Mouse (Mus musculus) right cerebral cortex, adult 2 months (tissue): ENCODE measurements at regions not wholly inside any gene's neighbourhood (a gene's known extent, or its start where the extent isn't known, plus 50 kb on each side); places are given as distances from the start of the nearest gene placed in this dataset.

Experiments used
- DNase-seq, 2 experiments: peaks; one replicate each; pipeline ENCODE4 v3.0.0; 2021 to 2022; ENCODE audit warnings: low spot score in 2 of 2

DNA sequence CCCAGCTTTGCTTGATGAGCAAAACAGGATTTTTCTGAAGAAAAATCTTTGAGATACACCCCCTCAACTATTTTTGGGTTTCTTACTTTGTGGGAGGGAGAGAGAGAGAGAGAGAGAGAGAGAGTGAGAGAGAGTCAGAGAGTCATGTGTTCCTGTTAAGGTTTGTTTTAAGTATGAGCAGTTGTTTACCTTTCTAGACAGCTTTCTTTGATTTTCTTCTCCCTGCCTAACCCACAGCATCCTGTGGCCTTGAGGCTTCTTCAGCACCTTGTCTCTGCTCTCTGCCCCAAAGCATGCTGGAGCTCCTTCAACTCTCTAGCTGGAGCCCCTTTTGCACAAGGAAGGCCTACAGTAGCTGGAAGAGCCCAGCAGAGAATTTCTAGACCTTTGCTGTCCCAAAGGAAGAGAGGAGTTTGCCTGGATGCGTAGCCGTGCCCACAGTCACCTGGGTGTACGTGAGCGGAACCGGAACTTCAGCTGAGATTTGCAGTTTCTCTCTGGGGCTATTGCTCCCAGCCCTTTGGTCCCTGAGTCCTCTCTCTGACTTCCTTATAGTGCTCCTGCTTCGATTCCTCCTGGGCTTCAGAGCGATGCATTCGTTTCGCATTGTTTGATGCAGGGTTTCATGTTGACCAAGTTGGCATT is 1242.1 kb upstream of the A1bg start:
- no peak for DNase-seq

DNA sequence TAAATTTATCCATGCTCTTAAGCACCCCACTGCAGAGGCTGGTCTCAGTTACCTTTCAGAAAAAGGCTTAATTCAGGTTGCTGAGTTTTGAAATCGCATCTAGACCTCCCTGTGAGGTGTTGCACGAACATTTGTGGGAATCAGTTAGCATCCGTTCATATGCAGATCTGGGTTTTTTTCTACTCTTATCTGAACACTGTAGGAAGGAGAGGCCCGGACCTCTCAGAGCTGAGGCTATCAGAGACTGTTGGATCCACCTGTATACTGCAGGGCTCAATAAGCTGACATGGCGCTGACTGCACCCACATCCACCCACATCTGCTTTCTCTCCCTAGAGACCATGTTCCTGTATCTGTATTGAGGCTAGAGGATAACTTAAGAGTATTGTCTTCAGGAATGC is 1240.4 kb upstream of the A1bg start:
- DNase-seq = no peak

DNA sequence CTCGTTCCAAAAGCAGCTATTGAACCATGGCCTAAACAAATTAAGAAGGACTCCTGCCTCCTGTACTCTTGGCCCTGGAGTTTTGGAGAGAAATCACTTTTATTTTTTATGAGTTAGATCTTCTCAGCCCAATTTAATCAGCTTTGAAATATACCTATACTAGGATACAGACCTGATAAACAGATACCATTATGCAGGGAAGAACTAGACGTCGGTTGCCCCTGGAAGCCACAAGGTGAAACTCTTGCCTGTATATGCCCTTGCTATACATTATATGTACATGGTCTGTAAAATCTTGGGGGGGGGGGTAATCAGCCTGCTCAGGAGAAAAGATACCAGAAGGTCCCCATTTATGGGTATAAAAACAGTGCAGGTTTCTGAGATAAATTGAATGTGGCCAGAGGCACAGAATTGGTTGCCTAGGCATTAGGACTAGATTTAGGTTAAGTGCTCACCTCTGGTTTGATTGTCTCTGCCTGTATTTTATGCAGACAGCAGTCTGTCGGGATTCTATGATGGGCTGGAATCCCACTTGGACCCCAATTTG is 1239.9 kb upstream of the A1bg start:
- no peak for DNase-seq

DNA sequence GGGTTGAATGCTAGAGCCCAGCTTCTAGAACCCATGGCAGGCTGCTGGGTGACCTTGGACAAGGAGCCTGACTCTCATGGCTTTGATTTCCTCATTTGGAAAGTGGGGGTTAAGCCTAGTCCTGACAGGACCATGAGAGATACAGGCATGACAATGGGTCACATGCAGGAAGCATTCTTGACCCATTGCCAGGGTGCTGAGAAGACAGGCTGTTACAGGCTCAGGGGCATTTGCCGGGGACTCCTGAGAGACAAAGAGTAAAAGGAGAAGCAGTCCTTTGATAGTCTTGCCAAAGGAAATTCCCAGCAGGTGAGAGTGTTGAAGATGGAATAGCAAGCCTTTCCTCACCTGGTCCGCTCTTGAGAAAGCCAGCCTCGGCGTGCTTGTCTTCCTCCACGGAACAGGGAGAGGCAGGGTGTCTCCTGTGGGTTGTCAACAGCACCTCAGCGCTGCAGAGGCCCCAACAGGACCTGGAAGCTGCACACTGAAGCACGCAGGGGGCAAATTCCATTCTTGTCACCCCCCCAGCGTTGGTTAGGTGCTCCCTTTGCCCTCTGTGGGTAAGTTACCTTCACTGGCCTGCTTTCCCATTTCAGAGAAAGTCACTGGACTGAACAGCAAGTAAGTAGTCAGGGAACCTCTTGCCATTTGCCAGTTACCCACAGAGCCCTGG is 1239.3 kb upstream of the A1bg start:
- no peak for DNase-seq

DNA sequence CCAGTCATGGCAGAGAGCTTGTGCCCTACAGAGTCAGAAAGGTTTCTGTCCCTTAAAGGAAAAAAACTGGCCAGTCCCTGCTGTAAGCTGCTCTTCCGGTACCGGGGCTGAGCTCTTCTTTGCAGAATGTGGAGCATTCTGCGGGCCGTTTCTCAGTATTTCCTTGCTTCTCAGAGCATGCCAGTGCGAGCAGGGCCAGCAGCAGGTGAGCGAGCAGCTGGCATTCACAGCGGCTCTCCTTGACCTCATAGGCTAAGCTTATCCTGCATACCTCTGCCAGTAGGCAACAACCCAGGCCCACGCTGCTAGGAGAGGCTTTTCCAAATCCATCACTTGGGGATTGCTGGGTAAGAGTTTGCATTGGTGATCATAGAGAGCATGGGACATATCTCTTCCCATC is 1238.2 kb upstream of the A1bg start:
- DNase-seq = no peak

DNA sequence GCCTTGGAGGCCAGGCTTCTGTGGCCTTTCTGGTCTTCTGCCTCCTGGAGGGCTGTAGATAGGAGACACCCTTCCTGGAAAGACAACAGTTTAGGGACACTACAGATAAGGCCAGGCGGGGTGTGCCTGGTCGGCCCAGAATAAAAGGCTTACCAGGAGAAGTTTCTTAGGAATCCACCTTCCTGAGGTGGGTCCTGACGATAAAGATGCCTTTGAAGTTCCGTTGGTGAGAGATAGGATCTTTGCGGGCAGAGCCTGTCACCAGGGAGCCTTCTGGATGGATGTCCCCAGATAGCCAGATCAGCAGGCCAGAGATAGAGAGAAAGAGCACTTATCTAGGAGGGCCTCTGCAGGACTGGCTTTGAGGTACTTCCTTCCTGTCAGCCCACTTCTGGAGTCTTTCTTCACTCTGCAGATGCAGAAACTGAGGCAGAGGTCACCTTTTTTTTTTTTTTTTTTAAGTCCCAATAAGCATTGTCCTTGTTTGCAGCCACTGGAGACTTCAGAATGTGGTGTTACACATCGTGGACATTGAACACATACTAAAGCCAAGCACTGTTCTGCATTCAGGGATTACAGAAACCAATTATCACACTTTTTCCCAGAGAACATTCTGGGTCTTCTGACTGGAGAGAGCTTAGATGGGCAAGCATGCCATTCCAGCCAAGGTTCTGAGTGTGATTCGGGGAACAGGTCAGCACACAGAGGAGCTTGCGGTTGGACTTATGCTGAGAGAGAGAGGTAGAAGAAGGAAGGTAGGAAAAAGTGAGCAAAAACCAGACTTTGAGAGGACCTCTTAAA is 1236.3 kb upstream of the A1bg start:
- no peak for DNase-seq

DNA sequence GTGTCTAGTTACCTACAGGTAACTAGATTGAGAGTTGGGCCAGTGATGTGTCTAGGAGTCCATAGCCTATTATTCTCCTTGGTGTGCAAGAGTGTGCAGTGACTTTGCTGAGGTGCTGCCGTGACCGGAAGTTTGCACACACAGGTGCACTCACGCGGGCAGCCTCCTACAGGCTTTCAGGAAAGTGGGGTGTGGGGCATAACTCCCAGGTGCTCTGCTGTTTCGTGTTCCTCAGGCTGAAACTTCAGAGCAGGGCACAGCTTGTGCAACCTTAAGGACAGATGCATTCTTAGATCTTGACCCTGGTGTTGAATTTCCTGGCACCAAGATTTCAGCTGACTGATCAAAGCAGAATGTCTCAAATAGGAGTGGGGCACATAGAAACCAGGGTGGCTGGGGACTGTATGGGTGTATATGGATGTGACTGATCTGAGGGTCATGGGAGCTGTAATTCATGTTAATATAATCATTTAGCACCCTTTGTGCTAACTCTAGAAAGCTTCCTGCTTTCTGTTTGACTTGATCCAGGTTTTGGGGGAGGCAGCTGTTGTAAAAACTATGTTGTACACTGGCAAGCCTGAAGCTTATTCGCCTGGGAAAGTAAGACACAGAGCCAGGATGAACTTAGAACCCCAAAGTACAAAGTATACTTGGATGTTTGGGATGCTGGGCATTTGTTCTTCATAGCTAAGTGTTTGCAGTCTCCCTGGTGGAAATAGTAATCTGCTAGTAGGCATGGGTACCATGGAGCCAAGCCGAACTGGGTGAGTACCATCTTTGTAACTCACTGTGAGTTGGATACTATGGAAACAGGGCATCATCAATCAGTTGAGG is 1234.6 kb upstream of the A1bg start:
- no peak for DNase-seq

DNA sequence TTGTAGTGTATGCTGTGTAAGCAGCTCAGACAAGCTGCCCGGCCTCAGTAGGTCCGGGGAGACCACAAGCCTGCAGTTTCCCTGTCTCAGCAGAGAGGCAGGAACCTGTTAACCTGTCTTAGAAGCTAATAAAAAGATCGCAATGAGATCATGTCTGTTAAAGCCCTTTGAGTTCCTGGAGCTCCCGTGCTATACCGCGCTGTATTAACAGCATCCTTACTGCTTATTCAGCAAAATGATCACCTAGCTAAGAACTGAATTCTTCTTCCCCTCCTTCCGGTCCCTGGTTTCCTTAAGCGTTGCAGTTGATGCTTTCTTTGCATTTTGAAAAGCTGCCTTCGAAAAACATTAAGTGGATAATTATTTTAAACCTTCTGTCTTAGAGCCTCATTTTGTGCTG is 1230.4 kb upstream of the A1bg start:
- DNase-seq = no peak

DNA sequence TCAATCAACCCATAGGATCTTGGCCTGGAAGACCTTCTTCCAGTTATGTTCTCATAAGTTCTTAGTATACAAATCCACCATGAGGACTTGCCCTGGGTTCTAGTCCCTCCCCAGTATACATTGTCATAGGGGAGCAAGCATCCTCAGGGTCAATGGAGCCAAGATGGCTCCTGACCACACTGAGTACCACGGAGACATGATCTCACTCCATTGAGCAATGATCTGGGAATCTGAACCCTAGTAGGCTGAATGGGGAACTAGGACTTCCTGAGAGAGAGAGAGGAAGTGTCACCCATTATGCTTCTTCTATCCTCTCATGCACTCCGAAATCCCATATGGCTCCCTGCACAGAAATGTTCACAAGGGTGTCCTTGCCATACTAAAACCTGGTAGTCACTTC is 1229.3 kb upstream of the A1bg start:
- no peak for DNase-seq

DNA sequence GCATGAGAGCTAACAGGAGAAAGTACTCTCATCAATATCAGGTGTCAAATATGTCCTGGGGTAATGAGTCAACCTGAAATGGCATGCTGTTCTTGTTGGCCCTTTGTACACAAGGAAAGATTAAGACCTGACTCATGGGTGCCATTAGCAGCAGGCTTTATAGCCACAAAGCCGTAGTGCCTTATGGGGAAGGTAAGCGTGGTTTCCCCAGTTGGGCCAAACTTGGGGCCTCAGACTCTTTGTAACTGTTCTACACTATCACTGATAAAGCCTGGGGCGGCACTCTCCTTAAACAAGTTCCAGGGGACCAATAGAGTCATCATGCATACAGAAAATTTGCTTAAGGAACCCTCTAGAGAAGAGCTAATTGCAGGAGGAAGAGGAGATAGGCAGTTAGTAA is 1228.9 kb upstream of the A1bg start:
- DNase-seq = no peak

DNA sequence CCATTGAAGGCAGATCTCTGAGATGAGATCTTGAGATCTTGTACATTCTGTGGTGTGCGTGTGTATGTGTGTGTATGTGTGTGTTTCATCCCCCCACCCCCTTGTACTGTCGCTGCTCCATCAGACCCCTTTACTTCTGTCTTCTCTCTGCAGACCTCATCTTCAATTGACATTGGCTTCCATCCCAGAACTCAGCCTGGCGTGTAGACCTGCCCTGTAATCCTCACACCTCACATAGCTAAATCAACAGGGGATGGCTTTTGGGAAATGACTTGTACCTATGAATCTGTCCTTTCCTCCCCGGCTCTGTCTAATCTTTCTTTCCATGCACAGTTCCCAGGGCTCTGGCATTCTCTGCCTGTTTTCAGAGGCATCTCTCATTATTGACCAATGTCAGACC is 1227.5 kb upstream of the A1bg start:
- DNase-seq = no peak

DNA sequence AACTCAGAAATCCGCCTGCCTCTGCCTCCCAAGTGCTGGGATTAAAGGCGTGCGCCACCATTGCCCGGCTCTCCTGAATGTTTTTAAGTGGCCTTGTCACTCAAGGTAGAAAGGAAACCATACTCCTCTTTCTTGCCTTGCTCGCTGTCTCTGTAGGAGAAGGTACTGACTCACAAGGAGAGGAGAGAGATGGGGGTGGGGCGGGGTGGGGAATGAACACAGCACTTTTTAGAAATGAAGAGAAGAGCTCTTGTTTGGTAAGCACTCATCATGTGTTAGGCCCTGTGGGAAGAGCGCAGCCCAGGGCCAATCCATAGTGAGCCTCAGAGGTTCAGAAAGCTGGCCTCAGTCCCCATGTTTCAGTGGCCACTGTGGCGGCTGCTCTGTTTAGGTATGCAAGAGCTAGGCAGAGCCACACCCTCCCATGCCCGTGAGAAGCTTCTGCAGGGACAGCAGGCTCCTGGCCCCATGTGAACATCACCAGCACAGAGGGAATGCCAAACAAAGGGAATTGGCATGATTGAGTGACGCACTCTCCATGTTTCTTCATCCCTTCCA is 1225.9 kb upstream of the A1bg start:
- no peak for DNase-seq

DNA sequence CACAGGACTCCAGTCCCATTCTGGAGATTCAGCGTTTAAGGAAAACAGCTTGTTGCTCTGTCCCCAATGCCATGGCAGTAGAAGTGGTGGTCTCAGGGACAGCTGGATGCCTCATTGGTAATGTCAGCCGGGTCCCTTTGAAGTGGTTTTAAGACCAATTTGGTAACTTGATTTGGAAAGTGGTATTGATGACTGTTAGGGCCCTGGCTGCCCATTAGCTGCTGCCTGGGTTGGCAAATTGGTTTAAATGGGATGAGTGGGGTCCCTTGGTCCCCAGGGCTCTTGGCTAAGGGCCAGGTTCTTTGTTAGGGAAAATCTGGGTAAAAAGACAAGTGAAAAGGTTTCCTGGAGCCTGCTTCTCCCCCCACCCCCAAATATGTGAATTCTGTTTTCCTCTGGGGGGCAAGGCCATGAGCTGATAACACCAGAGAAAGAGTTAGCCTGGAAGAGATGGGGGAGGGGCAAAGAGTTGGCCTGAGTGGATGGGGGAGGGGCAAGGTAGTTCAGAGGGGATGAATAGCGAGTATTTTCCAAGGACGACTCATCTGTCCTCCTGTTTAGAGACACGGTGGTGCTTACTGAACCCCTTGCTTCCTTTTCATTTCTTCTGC is 1224.6 kb upstream of the A1bg start:
- DNase-seq = no peak

DNA sequence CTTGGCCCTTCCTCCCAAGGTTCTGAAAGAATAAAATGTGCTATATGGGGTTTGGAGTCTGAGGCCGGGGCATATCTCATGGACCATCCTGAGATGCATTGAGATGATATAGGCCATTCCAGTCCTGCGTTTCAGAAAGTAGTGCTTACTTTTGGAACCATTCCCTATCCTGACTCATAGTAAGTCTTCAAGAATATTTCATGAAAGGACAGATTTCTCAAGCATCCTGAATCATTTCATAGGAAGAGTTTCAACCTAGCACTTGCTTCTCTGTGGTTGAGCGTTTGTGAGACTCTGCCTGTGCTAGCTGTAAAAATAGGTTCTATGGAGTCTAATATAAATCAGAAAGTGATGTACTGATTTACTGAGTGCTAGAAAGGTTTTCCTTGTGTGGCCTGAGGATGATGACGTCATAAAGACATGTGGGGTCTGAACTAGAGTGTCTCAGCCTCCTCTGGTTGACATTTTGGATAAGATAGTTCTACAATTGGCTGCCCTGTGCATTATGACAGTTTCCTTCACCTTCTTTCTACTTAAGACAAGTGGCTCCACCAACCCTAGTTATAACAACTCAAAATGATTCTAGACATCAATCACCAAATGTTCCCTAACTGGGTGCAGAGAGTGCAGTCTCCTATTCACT is 1223.0 kb upstream of the A1bg start:
- DNase-seq = no peak

DNA sequence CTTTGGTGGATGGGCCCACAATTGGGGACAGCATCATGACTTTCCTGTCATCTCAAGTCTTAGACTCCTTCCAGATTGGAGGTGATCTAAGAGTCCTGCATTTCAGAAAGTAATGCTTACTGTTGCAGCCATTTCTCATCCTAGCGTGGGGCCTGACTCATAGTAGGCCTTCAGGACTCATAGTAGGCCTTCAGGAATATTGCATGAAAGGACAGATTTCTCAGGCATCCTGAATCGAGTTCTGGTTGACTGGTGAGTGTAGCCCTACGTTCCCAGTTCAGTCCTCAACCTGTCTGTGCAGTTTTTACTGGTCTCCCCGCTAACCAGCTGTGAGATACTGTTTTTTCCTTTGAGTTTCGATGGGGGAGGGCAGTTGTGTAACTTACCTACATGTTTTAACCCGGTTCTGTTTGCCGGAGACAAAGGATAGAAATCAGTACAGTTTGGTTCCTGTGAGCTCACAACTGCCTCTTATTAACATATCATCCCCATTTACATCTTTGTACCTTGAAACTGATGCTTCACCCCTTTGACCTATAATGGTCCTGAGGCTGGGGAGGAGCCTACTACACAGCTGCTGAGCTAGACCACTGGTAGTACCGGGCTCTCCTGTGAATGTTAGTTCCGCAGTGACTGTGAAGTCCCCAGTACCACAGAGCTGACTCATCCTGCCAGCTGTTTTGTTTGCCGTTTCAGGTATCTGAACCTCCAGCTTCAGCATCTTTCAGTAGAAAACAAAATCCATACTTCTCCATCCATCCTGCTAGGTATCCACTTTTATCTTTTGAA is 1222.2 kb upstream of the A1bg start:
- DNase-seq = no peak

DNA sequence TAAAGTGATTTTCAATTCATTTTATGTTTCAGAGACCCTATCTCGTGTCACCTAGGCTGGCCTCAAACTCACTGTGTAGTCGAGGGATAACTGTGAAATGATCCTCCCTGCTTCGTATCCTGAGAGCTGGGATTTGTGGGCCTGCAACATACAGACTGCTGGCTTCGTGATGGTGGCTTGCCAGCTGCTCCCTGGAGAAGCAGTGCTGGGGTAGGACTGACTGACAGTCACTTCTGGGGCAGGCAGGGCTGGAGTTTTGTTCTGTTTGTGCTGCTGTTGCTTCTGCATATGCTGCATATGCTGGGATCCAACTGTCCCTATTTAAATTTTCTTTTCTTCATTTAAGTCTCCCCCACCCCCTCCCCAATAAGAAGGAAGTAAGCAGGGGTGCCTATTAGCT is 1217.0 kb upstream of the A1bg start:
- no peak for DNase-seq

DNA sequence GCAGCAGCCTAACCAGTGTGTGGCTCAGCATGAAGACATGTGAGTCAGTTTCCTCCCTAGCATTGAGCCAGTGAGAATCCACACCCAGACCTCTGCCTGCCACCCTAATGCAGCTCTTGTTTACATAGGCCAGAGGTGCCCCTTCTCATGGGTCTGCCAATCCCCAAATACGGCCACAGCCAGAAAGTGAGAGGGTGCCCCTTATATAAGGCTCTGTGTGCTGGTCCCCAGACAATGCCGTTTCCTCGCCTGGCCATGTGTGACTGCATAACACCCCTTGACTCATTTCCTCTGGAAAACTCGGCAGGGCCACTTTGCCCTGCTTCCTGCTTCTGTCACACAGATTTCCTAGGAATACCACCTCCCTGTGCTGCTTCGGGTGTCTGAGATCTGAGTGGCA is 1216.4 kb upstream of the A1bg start:
- no peak for DNase-seq

DNA sequence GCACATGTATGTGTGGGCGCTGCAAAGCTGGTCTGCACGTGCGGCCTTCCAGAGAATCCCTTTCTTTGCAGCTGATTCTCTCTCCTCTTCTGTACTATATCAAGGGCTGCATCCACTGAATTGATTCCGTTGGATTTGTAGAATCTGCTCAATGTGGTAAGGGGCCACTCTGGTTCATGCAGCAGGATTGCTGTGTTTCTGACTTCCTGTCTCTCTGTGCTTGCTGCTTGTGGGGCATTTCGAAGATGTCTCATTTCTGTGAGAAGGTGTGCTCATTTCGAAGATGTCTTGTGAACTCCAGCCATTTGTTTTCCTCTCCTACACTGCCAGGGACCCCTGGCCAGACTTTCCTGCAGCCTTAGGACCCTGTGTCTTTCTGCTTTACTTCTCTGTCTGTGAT is 1215.9 kb upstream of the A1bg start:
- DNase-seq = no peak

DNA sequence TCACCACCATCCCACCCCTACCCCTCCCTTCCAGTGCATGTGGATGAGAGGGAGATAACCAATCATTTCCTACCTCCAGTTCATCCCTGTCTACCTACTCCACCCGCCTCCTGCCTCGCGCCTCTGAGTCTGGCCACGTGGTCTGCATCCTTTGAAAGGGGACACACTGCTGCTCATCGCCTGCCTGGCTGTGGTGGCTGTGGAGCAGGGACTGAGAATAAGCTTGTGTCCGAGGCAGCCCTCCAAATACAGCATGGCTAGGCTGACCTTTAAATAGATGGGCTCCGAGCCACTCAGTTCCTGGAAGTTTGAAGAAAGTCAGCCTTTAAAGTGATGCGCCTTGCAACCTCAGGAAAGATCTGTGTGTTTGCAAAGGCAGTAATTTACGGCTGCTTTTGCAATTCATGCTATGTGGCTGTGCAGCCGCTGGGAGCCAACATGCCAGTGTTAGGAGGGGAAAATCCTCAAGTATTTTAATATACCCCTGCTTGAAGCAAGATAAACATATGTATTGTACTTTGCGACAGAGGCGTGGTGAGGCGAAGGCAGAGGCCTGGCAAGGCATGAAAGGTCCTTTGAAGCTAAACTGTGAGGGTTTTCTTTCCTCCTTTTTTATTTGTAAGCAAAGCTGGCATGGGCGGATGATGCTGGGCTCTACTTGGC is 1214.3 kb upstream of the A1bg start:
- no peak for DNase-seq
